Mouse (Mus musculus): ENCODE measurements at regions not wholly inside any gene's neighbourhood (a gene's known extent, or its start where the extent isn't known, plus 50 kb on each side); places are given as distances from the start of the nearest gene placed in this dataset.

GRCm38 (mm10) chr3:51048739-51049138, 175.5 kb upstream of the Noct start:
- TF ChIP-seq CTCF (IDR thresholded peaks at IDR 0.05; ENCODE audit: borderline replicate concordance, control insufficient read depth, extremely low read depth, insufficient read depth, low read length, poor library complexity) (no peak), POLR2A (IDR thresholded peaks at IDR 0.05; ENCODE audit: control insufficient read depth, extremely low read depth, insufficient read depth, low read length, poor library complexity) (no peak)

All from thymus, adult 2 months (tissue).